Mouse (Mus musculus) cerebellum, adult 18-20 months (tissue): ENCODE measurements around the gene Gimap5.

Source experiments
- DNase-seq, 2 experiments: peaks; one replicate each; pipeline ENCODE4 v3.0.0; 2021

The Gimap5 gene

DNA sequence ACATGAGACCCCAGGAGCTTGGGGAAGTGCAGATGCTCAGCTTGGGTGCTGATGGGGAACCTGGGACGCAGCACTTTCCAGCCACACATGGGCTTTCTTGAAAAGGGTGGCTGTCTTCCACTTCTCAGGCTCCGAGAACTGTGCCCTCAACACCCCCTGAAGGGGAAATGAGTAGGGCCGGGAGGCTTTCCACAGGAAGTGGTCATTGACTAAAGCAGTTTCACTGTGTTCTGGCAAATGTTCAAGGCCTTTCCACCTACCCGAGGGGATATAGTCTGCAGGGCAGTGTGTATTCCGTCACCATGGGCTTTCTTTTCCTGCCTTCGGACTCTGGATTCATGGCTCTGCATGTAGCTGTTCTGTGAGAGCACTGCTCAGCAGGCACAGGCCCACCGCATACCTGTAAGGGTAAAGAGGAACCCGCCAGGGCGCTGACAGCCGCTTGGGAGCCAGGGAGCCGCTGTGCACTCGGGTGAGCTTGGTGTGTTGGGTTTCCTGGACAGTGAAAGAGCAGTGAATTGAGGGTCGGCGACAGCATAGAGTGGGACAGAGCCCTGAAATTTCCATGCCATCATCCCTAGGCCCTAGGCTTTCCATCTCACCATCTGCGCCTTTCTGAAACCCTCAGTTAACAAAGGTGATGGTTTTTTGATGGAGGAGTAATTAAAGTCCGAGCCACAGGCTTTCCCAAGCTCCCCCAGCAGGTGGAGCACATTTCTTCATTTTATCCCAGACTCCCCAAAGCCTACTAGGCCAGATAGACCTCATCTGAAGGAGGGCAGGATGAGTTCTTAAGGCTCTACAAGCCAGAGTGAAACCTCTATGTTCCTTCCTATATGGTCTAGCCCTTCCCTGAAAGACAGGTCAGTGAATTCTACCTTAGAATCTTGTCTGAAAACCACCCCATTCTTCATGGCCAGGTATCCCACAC lies at the start of gene Gimap5:
Gene Gimap5 (plus strand): TSS at position 239 of the 931 bp plus-strand sequence.
- no peak for DNase-seq

DNA sequence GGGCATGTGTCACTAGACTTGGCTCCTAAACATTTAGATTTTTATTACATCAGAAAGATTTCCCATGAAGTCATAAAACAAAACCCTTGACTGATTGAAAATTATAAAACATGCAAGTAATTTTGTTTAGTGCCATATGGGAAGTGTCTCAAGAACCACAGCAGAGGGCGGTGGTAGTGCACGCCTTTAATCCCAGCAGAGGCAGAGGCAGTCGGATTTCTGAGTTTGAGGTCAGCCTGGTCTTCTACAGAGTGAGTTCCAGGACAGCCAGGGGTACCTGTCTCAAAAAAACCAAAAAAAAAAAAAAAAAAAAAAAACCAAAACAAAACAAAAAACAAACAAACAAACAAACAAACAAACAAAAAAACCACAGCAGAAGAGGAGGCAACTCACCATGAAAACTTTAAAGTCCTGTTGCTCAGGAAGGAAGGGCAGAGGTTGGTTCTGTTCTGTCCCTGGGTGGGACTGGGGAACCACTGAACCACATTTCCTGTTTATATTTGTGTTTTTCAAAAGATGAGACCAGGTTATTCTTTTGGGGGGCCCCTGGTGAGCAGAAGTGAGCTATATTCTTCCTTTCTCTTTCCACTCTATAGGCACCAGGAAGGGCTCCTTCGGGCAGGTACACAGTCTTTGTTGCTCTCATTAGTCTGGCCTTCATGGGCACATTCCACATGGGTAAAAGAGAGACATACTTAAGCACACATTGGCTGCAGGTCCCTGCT lies 49.0 kb upstream of the Gimap5 start:
- DNase-seq, result no peak

DNA sequence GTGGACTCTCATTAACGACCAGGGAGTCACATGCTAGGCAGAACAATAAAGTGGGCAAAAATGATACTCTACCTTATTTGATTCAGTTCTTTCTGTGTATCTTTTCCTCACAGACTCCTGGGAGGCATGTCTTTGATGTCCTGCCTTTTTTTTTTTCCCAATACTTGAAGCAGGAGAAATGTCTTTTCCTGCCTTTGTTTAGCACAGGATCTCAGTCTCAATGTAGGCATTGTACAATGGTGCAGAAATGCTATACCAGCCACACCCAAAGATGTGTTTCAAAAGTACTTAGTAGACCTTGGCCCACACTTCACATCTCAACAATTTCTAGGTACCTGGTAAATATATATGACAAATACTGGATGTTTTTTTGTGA lies 48.5 kb upstream of the Gimap5 start:
- no peak for DNase-seq

DNA sequence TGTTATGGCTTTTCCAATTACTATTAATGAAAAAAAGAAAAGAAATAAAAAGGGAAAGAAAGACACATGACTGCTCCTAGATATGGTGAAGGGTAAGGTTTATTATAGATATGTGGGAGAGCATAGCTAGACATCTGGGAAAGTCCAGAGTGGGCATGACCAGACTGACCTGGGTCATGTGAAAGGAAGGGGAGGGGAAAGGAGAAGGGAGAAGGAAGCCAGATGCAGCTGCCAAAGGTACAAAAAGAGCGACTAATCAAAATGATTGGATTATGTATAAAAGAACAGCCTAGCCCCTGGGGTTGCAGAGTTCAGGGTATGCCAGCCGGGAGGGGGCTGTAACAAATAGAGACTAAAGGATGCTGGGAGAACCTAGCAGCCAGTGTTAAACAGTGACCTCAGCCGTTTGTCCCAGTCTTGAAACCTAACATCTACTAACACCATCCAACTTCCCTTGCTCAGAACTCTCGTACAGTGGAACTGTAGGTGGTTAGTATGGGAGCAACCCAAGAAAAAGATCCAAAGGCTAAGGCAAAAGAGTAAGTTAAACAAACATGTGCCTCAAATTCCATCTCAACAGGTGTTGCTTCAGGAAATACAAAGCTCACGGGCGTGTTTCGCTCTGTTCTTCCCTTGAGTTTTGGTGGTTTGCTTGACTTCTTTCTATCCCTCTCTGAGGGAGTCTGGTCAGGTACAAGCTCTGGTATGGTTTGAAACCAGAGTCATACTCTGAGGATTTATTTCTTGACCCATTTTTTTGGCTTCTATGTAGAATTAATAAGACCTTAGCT lies 47.7 kb upstream of the Gimap5 start:
- no peak for DNase-seq

DNA sequence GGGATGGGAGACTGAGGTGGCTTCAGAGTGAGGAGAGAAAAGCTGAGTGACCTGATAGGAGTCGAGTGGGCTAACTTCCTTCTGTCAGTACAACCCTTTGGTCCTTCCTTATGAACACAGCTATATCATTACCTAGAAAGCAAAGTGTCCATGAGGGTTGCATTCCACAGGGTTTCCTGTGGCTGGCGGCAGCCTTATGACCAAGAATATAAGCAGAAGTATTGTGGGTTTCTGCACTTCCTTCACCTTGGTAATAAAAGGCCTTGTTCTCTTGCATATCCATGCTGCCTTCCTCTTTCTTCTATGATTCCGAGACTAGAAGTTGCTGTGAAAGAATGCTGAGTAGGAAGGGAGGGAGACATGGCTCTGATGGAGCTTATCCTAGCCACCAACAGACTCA lies 47.1 kb upstream of the Gimap5 start:
- DNase-seq, result no peak

DNA sequence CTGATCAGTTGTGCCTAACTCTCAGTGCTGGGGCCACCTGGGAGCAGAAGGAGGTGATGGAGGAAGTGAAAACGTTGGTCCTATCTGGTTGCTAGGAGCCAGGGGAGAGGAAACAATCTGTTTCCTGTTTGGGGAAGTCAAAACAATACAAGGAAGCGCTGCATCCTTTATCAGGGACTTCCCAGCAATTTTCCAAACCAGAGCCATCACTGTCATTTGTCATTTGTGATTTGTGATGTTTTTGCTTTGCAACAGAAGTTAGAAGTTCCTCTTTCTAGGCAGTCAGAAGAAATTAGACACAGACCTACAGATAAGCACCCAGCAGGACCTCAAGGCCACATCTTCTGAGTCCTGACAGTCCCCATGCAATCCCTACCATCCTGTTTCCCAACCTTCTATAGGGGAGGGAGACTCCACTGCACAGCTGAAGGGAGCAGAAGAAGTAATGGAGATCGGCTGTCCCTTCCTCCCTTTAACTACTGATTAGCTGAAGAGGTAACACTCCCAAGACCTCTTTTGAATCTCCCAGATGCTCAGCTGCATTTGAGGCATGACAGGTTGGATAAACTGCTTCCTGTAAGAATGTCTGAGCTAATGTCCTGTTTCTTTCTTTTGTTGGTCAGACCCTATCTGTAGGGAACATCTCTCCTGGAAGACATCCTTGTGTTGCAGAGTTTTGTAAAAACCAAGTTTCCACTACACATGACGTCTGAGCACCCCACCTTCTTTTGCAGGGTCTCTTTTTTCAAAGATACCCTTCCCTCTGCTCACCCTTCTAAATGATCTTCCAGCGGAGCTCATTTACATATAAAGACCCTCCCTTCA lies 45.5 kb upstream of the Gimap5 start:
- no peak for DNase-seq

DNA sequence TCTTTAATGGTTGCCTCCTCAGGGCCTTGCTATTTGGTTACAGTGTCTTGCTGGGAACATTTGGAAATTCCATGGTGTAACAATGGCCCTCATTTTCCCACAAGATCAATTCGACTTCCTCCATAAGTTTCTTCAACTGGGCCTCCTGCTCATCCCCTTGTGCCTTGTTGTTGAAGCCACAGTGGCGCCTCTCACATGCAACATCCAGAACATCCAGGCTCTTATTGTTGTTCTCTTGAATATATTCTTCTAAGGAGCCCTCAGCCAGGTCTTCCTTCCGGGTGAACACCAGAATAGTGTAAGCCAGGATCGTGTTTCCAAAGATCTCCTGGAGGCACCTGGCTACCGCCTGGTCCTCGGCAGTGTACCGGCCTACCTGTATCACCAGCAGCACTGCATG lies 43.9 kb upstream of the Gimap5 start:
- no peak for DNase-seq

DNA sequence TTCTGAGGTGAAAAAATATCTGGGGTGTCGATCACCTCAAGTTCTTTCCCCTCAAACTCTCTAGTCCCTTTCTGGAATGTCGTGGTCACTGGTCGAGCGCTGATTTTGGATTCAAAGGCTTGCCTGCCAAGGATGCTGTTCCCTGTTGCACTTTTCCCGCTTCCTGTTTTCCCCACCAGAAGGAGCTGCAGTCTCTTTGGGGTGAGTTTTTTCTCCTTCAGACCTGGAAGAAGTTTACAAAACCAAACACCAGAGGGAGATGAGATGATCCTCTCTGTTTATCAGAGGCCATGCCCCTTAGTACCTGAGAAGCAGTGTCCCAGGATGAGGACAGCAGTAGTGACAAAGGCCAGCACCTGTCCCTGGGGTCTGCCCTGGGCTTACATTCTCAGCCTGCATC lies 43.4 kb upstream of the Gimap5 start:
- no peak for DNase-seq

DNA sequence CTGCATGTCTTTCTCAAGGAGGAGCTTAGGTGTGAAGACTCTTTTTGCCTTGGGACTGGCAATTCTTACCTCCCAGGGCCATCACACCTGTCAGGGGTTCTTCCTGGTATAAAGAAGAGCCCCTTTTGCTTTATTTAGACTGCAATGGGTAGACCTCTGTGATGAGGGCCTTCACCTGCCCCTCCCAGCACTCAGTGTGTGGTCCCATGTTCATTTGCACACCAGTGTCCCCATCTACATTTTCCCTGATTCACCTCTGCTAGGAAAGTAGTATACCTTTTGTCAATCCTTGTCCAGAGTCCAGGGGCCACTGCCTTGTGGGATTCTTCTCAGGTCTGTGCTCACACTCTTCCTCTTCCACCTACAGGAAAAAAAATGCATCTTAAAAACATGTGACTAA lies 41.9 kb upstream of the Gimap5 start:
- DNase-seq, result no peak

DNA sequence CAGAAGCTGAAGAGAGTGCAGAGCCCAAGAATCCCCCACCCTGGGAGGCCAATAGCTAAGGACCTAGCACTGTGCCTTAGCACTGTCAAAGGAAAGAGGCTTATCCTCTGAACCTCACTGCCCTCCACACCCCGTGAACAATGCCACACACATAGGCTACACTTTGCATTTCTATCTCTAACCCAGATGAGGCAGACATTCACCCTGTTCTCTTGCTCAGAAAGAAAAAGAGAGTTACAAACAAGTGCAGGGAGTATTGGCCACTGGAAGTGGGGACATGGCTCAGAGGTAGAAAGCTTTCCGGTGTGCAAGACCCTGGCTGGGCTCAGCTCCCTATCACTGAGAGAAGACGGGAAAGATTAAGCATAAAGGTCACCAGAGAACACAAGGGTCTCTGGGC lies 39.9 kb upstream of the Gimap5 start:
- no peak for DNase-seq

DNA sequence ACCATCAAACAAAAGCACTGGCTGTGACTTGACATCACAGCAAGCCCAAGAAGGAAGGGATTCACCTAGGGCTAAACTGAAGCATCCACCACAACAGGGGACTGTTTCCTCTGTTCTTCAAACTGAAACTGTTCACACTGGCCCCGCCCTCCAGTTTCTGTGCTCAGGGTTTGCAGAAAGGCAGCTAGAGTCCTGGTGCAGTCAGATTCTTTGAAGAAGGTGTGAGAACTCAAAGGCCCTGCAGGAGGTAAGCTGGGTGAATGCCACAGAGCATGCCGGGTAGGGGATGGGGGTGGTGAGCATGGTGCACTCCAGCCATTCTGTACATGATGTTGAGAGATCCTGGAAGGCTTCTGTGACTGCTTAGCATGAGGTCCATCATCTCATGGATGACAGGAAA lies 27.5 kb upstream of the Gimap5 start, which contains the start of the genes Gm28053 and Gimap7:
Gene Gm28053 (plus strand): TSS at position 153 of the 400 bp plus-strand sequence.
Gene Gimap7 (plus strand): TSS at position 167 of the 400 bp plus-strand sequence.
- DNase-seq, result no peak

DNA sequence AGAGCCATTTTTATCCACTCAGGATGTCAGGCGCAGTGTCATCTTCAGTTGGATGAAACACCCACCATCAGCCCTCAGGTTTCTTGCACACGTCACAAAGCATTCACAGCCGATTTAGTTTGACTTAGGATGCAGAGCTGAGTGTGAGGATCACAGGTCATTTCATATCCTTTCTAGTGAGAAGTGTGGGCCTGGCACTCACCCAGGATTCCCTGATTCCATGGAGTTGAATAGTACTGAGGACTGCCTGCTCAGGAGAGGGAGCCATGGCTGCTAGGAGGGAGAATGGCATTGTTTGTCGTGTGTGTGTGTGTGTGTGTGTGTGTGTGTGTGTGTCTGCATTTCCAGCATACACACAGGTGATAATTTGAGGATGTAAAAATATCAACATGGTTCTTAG lies 25.7 kb upstream of the Gimap5 start:
- DNase-seq, result no peak

DNA sequence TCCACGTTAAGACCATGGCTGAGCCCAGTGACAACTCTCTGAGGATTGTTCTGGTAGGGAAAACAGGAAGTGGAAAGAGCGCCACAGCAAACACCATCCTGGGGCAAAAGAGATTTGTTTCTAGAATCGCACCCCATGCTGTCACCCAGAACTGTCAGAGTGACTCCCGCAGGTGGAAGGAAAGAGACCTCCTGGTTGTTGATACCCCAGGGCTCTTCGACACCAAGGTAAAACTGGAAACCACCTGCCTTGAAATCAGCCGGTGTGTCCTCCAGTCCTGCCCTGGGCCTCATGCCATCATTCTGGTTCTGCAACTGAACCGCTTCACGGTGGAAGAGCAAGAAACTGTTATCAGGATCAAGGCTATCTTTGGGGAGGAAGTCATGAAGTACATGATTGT lies 22.5 kb upstream of the Gimap5 start:
- DNase-seq, result no peak

DNA sequence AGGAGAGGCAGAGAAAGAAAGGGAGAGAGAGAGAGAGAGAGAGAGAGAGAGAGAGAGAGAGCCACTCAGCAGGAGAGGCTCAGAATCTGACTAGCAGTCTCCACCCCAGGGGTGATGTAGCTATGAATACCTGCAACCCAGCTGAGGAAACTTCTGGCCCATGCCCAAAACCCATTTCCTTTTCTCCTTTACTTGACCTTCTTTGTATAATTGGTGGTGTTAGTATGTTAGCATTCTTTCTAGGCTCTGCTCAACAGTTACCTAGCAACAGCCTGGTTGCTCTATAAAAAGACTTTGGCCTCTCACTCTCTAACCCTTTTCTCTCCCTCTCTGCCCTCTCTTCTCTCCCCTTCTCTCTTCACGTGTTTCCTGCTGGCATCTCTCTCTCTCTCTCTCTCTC lies 20.5 kb upstream of the Gimap5 start:
- DNase-seq, result no peak

DNA sequence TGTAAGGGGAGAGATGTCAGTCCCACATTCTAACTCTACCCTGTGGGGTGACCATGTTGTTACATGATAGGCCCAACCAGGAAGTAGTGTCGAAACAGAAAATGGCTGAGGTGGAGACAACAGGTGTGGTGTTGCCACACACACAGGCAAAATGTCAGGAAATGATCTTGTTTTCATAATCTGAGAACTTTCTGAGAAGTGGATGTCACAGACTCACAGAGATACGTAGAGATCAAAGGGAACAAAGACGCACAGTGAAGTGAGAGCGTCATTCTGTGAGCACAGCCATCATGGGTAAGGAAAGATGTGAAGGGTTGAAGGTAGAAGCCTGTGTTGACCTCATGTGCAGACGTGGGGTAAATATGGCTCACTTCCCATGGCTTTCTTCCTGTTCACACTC lies 18.2 kb upstream of the Gimap5 start:
- DNase-seq, result no peak

DNA sequence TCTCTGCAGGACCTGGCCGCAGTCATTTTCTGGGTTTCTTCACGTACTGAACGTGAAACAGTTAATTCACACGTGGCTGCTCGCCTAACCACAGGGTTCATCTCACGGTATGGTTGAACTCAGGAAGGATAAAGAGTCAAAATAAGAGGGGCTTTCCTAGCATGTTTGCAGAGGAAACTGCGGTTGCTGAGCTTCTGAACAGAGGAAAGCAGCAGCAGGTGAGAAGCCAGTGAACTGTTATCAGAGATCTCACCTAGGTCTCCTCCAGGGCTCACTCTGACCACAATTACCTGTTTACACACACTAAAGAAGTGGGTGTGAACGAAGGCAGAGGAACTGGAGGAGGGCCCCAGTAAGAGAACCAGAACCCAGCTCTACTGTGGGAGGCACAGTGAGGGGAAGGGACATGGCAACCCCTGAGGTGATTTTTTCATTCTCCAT lies 13.1 kb upstream of the Gimap5 start:
- DNase-seq, result no peak

DNA sequence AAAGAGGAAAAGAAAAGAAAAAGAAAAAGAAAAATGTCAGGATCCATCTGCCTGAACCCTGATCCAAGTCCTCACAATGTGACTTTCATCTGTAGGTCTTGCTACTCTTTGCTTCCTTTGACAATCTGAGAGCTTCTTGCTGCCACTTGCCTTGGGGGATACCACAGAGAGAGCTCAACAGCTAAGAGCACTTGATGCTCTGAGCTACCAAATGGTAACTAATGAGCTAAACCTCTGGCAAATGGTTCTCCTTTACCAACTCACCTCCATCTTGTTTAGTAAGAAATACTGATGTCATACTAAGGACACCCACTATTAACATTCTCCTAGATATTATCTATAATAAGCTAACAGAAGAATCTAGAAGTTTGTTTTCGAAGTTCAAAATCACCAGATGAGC lies 12.3 kb upstream of the Gimap5 start:
- DNase-seq, result no peak

DNA sequence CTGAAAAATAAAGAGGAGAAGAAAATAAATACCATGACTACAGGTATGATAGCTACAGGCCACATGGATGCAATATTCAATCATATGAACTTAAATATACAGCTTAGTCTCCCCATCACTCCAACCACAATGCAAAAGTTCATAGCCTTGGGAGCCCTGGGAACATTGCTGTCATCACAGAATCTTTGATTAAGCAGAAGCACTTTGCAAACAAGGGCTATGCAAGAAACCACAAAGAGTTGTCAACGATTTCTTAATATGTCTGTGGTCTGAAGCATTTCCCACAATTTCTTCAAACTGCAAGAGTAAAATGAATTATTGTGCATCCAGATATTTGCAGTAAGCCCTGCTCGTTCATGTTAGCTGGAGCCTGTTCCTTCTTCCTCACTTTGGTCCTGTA lies 8.9 kb upstream of the Gimap5 start:
- no peak for DNase-seq

DNA sequence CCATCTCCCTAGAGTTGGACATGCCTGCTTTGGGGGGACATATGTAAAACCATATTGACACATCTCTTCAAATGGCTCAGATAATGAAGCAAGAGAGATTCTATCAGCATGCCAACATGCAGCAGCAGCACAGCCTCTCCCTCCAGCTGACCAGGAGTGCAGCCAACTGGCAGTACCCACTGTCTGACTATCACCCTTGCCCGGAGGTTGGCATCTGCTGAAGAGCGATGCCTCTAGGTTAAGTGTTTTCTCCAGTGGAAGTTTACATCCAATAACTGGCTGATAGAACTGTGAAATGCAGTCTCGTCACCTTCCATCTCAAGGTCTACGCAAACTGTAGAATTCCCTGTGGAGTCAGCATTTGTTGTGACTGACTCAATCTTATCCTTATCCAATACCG lies 8.3 kb upstream of the Gimap5 start:
- DNase-seq, result no peak

DNA sequence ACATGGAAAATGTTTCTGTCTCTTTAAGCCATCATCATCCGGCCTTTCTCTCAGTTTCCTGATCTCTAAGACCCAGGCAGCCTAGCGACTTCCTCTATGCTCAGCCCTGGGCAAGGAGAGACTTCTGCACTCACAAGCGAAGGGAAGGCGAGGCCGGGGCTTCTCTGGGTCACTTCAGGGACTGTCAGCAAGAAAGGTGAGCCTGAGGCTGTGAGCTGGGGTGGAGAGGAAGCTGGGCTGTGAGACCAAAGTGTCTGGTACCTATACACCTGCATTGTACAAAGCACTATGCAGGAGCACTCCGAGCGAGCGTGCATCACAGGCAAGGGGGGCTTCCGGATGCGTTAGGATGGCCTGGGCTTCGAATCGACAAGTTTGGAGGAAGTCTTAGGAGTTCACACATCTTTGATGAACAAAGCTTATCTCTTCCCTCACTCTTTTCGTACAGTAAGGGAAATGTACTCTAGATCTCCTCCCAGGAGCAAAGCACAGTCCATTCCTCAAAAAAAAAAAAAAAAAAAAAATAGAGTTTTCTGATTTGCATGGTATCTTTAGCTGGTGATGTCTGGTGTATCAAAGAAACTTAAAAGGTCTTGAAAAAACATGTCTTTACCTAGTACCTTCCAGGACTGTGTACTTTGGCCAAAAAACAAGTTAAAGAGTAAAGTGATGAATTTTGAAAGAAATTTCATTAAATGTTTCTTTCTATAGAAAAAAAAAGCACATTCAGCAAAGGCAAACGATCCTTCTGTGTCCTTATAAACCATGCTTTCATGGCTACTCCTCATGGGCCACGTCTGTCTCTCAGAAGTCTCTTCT lies 6.8 kb upstream of the Gimap5 start, which contains the start of gene Gimap1:
Gene Gimap1 (plus strand): TSS at position 94 of the 819 bp plus-strand sequence.
- no peak for DNase-seq

DNA sequence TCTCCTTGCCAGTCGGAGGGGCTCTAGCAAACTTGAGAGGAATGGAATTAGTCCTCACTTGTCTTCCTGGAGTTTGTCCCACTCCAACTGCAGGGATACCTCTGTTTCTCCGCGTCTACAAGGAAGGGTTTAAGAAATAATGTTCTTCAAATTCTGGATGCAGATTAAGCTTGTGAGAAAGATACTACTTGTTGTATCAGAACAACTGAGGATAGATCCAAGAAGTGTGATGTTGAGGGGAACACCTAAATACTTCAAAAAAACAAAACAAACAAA lies 6.3 kb upstream of the Gimap5 start:
- no peak for DNase-seq
